Mouse (Mus musculus): ENCODE measurements at regions not wholly inside any gene's neighbourhood (a gene's known extent, or its start where the extent isn't known, plus 50 kb on each side); places are given as distances from the start of the nearest gene placed in this dataset.

GRCm38 (mm10) chr10:9136099-9136498 is 250.2 kb upstream of the Sash1 start:
- no peak for TF ChIP-seq GATA1 (IDR thresholded peaks at IDR 0.05; ENCODE audit: borderline replicate concordance, low read length)
- no peak for TF ChIP-seq FLI1 (IDR thresholded peaks at IDR 0.05; ENCODE audit: low read length)

All from megakaryocyte, embryonic 14.5 days (primary cell).